Mouse (Mus musculus): ENCODE measurements at regions not wholly inside any gene's neighbourhood (a gene's known extent, or its start where the extent isn't known, plus 50 kb on each side); places are given as distances from the start of the nearest gene placed in this dataset.

GRCm38 (mm10) chrX:166981003-166981402, 228.1 kb downstream of the Tmsb4x start:
- TF ChIP-seq CTCF (IDR thresholded peaks at IDR 0.05; ENCODE audit: low read depth) (no peak), EP300 (IDR thresholded peaks at IDR 0.05; ENCODE audit: low read depth) (no peak)

Measured in heart, postnatal 0 days (tissue).